Mouse (Mus musculus): ENCODE data around the gene Pitpnm2. TPM values are rescaled to one million over a fixed set of nuclear protein-coding genes. Genes with fewer than 3 reads are reported as not detected.

Pitpnm2 gene
- polyA plus RNA-seq, 1 experiment: 19.6 TPM

GRCm38 (mm10) chr5:124098923-124099322 lies 150.6 kb downstream of the Pitpnm2 start:
- H3K4me1 ChIP-seq (ENCODE audit: control insufficient read depth, insufficient read depth, insufficient read length, low read length): peaks cover 7% of the 10 kb centered on the region
- H3K27me3 ChIP-seq (ENCODE audit: control insufficient read depth, insufficient read depth, low read length): no peaks in the 10 kb centered on the region
- TF ChIP-seq POLR2A (IDR thresholded peaks at IDR 0.05; ENCODE audit: low read depth, low read length) (no peak), CTCF (IDR thresholded peaks at IDR 0.05; ENCODE audit: extremely low read depth, insufficient read length, insufficient replicate concordance, low read depth, low read length) (no peak)
- H3K27ac ChIP-seq (ENCODE audit: insufficient read depth, low read depth, low read length): no peak overlapping the region
- H3K4me3 ChIP-seq (ENCODE audit: low read depth, low read length): no peak overlapping the region
- WGBS: 88% methylated on average over 2 of the region's 2 CpGs
- 0 out of 2 replicates have a peak, but pooled peaks cover 2% of the 10 kb centered on the region for H3K36me3 ChIP-seq (ENCODE audit: control insufficient read depth, insufficient read depth, low read length)

GRCm38 (mm10) chr5:124095596-124096232 lies 153.8 kb downstream of the Pitpnm2 start, which contains the start of gene Abcb9:
Gene Abcb9, minus strand, starts transcription at chr5:124095798.
- Histone ChIP-seq H3K36me3 (ENCODE audit: control insufficient read depth, insufficient read depth, low read length) (no peaks in the 10 kb centered on the region), H3K27ac (ENCODE audit: insufficient read depth, low read depth, low read length) (peak within 1 kb of the TSS; percentile 44), H3K27me3 (ENCODE audit: control insufficient read depth, insufficient read depth, low read length) (no peaks in the 10 kb centered on the region), H3K4me1 (ENCODE audit: control insufficient read depth, insufficient read depth, insufficient read length, low read length) (peaks cover 28% of the 10 kb centered on the region), H3K4me3 (ENCODE audit: low read depth, low read length) (peak within 1 kb of the TSS; percentile 83)
- TF ChIP-seq CTCF (IDR thresholded peaks at IDR 0.05; ENCODE audit: extremely low read depth, insufficient read length, insufficient replicate concordance, low read depth, low read length): no peak
- peak; percentile 77 for TF ChIP-seq POLR2A (IDR thresholded peaks at IDR 0.05; ENCODE audit: low read depth, low read length)
- WGBS: 2% methylated on average over 42 of the region's 42 CpGs

DNA sequence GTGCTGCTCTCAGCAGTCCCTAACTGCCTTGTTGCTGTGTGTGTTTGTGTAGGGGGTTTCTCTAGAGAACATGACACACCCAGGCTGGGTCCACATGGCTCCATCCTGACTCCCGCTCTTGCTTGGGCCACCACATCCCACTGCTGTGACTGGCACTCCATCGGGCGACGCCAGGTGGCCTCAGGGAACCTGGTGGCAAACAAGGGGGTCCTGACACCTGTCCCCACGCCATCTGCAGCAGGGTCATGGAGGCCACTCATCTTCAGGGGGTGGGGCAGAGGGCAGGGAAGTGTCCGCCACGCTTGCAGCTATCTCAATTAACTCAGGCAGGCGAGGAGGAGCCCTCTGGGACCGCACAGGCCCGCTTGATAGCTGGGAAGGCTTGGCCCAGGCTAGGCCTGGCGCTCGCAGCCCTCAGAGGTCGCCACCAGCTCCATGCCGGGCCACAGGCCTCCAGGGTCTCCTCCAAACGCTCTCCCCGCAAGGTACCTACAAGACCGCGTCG lies 154.4 kb downstream of the Pitpnm2 start:
- H3K4me3 ChIP-seq (ENCODE audit: low read depth, low read length): peak overlapping the region; percentile 83
- no peaks in the 10 kb centered on the region for H3K27me3 ChIP-seq (ENCODE audit: control insufficient read depth, insufficient read depth, low read length)
- 9% methylated on average over 19 of the region's 19 CpGs for WGBS
- no peak for TF ChIP-seq CTCF (IDR thresholded peaks at IDR 0.05; ENCODE audit: extremely low read depth, insufficient read length, insufficient replicate concordance, low read depth, low read length)
- TF ChIP-seq POLR2A (IDR thresholded peaks at IDR 0.05; ENCODE audit: low read depth, low read length): no peak
- no peaks in the 10 kb centered on the region for H3K36me3 ChIP-seq (ENCODE audit: control insufficient read depth, insufficient read depth, low read length)
- peaks cover 30% of the 10 kb centered on the region for H3K4me1 ChIP-seq (ENCODE audit: control insufficient read depth, insufficient read depth, insufficient read length, low read length)
- peak overlapping the region; percentile 44 for H3K27ac ChIP-seq (ENCODE audit: insufficient read depth, low read depth, low read length)

GRCm38 (mm10) chr5:124093852-124094604 lies 155.5 kb downstream of the Pitpnm2 start:
- TF ChIP-seq CTCF (IDR thresholded peaks at IDR 0.05; ENCODE audit: extremely low read depth, insufficient read length, insufficient replicate concordance, low read depth, low read length) (no peak), POLR2A (IDR thresholded peaks at IDR 0.05; ENCODE audit: low read depth, low read length) (no peak)
- H3K4me3 ChIP-seq (ENCODE audit: low read depth, low read length): no peak overlapping the region
- WGBS: 82% methylated on average over 12 of the region's 12 CpGs
- peaks cover 30% of the 10 kb centered on the region for H3K4me1 ChIP-seq (ENCODE audit: control insufficient read depth, insufficient read depth, insufficient read length, low read length)
- H3K27ac ChIP-seq (ENCODE audit: insufficient read depth, low read depth, low read length): no peak overlapping the region
- peaks cover 4% of the 10 kb centered on the region for H3K36me3 ChIP-seq (ENCODE audit: control insufficient read depth, insufficient read depth, low read length)
- H3K27me3 ChIP-seq (ENCODE audit: control insufficient read depth, insufficient read depth, low read length): no peaks in the 10 kb centered on the region

DNA sequence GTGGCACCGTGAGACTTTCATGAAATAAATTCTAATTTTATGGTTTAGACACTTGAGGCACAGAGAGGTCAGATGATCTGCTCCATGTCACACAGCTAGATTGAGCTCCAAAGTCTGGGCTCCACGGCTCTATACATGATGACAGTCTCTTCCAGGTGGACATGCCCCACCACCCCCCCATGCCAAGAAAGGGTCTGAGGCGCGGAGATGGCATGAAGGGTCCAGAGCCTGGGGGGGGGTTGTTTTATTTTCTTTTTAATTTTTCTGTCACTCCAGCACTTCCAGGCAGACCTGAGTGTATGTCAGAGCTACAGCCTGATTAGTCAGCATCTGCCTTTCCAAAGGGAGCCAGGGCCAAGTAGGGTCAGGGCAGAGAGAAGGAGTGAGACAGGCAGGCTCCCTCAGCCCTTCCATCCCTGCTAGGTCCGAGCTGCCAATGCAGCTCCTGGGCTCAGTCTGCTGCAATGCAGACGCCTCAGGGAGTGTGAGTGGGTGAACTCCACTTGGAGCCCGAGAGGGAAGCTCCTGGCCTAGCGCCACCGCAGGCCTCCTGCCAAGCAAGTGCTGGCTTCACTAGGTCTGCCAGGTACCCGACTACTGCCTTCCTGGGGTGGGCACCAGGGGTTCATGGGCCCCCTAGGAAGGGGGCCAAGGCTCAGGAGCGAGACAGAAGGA lies 156.3 kb downstream of the Pitpnm2 start:
- Histone ChIP-seq H3K36me3 (ENCODE audit: control insufficient read depth, insufficient read depth, low read length) (peaks cover 4% of the 10 kb centered on the region), H3K27me3 (ENCODE audit: control insufficient read depth, insufficient read depth, low read length) (no peaks in the 10 kb centered on the region), H3K27ac (ENCODE audit: insufficient read depth, low read depth, low read length) (no peak overlapping the region), H3K4me3 (ENCODE audit: low read depth, low read length) (no peak overlapping the region), H3K4me1 (ENCODE audit: control insufficient read depth, insufficient read depth, insufficient read length, low read length) (peaks cover 30% of the 10 kb centered on the region)
- TF ChIP-seq CTCF (IDR thresholded peaks at IDR 0.05; ENCODE audit: extremely low read depth, insufficient read length, insufficient replicate concordance, low read depth, low read length) (no peak), POLR2A (IDR thresholded peaks at IDR 0.05; ENCODE audit: low read depth, low read length) (no peak)
- WGBS: 43% methylated on average over 11 of the region's 11 CpGs

DNA sequence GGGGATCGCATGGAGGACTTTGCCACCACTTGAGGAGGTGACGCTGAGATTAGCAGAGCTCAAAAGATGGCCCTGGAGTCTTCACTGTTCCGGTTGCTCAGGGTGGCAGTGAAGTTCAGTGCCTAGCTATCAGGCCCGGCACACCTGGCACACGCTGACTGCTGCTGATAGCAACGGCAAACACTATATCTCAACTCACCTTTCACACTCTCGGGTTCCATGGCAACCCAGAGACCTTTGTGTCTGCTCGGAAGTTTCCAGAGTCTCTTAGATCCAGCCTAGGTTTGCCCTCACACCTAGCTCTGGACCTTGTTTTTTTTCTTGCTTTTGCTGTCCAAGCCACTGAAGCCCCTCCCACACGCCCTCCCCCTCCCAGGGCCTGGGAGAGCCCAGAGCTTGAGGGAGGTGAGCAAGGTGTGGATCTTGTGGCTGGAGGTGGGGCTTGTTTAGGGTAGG lies 157.6 kb downstream of the Pitpnm2 start:
- Histone ChIP-seq H3K36me3 (ENCODE audit: control insufficient read depth, insufficient read depth, low read length) (peaks cover 4% of the 10 kb centered on the region), H3K4me3 (ENCODE audit: low read depth, low read length) (no peak overlapping the region), H3K27me3 (ENCODE audit: control insufficient read depth, insufficient read depth, low read length) (no peaks in the 10 kb centered on the region), H3K4me1 (ENCODE audit: control insufficient read depth, insufficient read depth, insufficient read length, low read length) (peaks cover 30% of the 10 kb centered on the region), H3K27ac (ENCODE audit: insufficient read depth, low read depth, low read length) (peak overlapping the region; percentile 89)
- TF ChIP-seq POLR2A (IDR thresholded peaks at IDR 0.05; ENCODE audit: low read depth, low read length) (no peak), CTCF (IDR thresholded peaks at IDR 0.05; ENCODE audit: extremely low read depth, insufficient read length, insufficient replicate concordance, low read depth, low read length) (no peak)
- 26% methylated on average over 9 of the region's 9 CpGs for WGBS
